In genomic region chr10:86771701-86772100, GRCm38 (mm10) we compare ENCODE assay signal across 23 mouse cellular contexts. TPM values are rescaled to one million over a fixed set of nuclear protein-coding genes. Genes with fewer than 3 reads are reported as not detected.
DNase-seq lines count a peak whose midpoint lies in the region; ATAC-seq and TF ChIP-seq lines count a peak whose summit lies in the region.
"Had no signal": no experiment of that assay in that cellular context is flagged by ENCODE, and none has a peak within 500 bp of the region (broad histone marks: within the 10 kb centered on the region; RNA-seq: fewer than 3 reads in every experiment).

No protein-coding gene starts in this region.

- H3K4me1 ChIP-seq in kidney, adult 2 months (ENCODE audit: control insufficient read depth, insufficient read depth, low read length): 0 out of 2 replicates have a peak, but pooled peaks cover 6% of the 10 kb centered on the region
- H3K4me1 ChIP-seq: limb, embryonic 13.5 days; liver, embryonic 13.5 days had no signal

- ATAC-seq in frontal cortex, adult (ENCODE audit: low TSS enrichment): no peak
- ATAC-seq: intestine, postnatal 0 days had no signal

- TF ChIP-seq POLR2A in kidney, adult 2 months (IDR thresholded peaks at IDR 0.05; ENCODE audit: low read depth, low read length): no peak

- no peak for TF ChIP-seq CTCF in gastrocnemius, adult 2 months (IDR thresholded peaks at IDR 0.05)
- TF ChIP-seq CTCF in kidney, adult 2 months (conservative IDR thresholded peaks at IDR 0.05; ENCODE audit: insufficient read depth, insufficient read length, low read depth, low read length): no peak

- H3K27ac ChIP-seq in gastrocnemius, adult 2 months: peak overlapping the region; percentile 46
- H3K27ac ChIP-seq in kidney, adult 2 months (ENCODE audit: insufficient read depth, low read depth, low read length): peak overlapping the region; percentile 34; the same call in 1 of the 2 replicates
- H3K27ac ChIP-seq: hindbrain, embryonic 12.5 days; limb, embryonic 13.5 days; liver, embryonic 13.5 days had no signal

- WGBS in kidney, adult 2 months: 77% methylated on average over 5 of the region's 5 CpGs

- no peak for DNase-seq in gastrocnemius, adult 2 months
- no peak for DNase-seq in gastrocnemius, adult 18-20 months (ENCODE audit: low spot score)
- peak; percentile 76 for DNase-seq in ES-CJ7 (ENCODE audit: low read depth, low spot score)
- DNase-seq in kidney, adult 2 months: peak; percentile 67
- DNase-seq in kidney, postnatal 14 days: peak; percentile 59
- no peak for DNase-seq in frontal cortex, postnatal 36 days (ENCODE audit: low spot score in 2 of 2)
- DNase-seq: adrenal gland, adult 8-10 months; cerebellum, adult 11 months; liver, embryonic 13.5 days; right cerebral cortex, postnatal 25 days; thymus, adult 18-20 months; thymus, postnatal 4 days had no signal

- intact Hi-C loops in gastrocnemius, adult 2 months (cut with DNase I): no loop called here

- H3K36me3 ChIP-seq in kidney, adult 2 months (ENCODE audit: control insufficient read depth, insufficient read depth, low read length): no peaks in the 10 kb centered on the region
- H3K36me3 ChIP-seq: hindbrain, embryonic 12.5 days; limb, embryonic 13.5 days; liver, embryonic 13.5 days had no signal

- no peak overlapping the region for H3K4me3 ChIP-seq in gastrocnemius, adult 2 months
- no peak overlapping the region for H3K4me3 ChIP-seq in kidney, adult 2 months (ENCODE audit: insufficient read depth, low read depth, low read length)
- H3K4me3 ChIP-seq: hindbrain, embryonic 12.5 days; limb, embryonic 13.5 days; liver, embryonic 13.5 days had no signal

- H3K27me3 ChIP-seq in kidney, adult 2 months (replicated peaks; ENCODE audit: control insufficient read depth, insufficient read depth, low read length): no peaks in the 10 kb centered on the region
- H3K27me3 ChIP-seq: hindbrain, embryonic 12.5 days; limb, embryonic 13.5 days; liver, embryonic 13.5 days had no signal

RNA-seq across cellular contexts. Expression of gene Nt5dc3, which starts 7.1 kb away (rescaled TPM):
- 10 to 100 TPM; 36.1 to 77.7 TPM for total RNA-seq in gastrocnemius, adult 2 months (2021)
- total RNA-seq in gastrocnemius, adult 18-20 months (2021): 10 to 100 TPM; 47.6 to 52.8 TPM
- 5.9 and 6.9 TPM in 2 replicates for polyA plus RNA-seq in kidney, adult 2 months (2012; rRNA removed)

RNA-seq across cellular contexts. Expression of gene Gm49358, which starts 7.9 kb away (rescaled TPM):
- 10 to 100 TPM; 16.7 to 32.1 TPM for total RNA-seq in gastrocnemius, adult 2 months (2021)
- total RNA-seq in gastrocnemius, adult 18-20 months (2021): 10 to 100 TPM; 20.6 to 24.9 TPM
- polyA plus RNA-seq in kidney, adult 2 months (2012; rRNA removed): not detected in 2 replicates
- total RNA-seq: megakaryocyte-erythroid progenitor cell, adult 5-6 weeks; midbrain, postnatal 0 days had no signal
- polyA plus RNA-seq: forebrain, embryonic 11.5 days; heart, embryonic 16.5 days; hindbrain, embryonic 12.5 days; intestine, postnatal 0 days; liver, embryonic 13.5 days; lung, embryonic 14.5 days; midbrain, postnatal 0 days; spleen, adult 2 months; stomach, embryonic 14.5 days had no signal

Comparison
In these comparisons a context has a peak if more than half of its experiments do, and no peak if none do; other contexts are left out.
1. DNase-seq: peak in ES-CJ7 (single experiment), kidney, adult 2 months (single experiment) and kidney, postnatal 14 days (single experiment); none in gastrocnemius, adult 2 months (single experiment), gastrocnemius, adult 18-20 months (single experiment) and frontal cortex, postnatal 36 days (0 of 2).